Mouse (Mus musculus) thymus, adult 2 months (tissue): ENCODE measurements at regions not wholly inside any gene's neighbourhood (a gene's known extent, or its start where the extent isn't known, plus 50 kb on each side); places are given as distances from the start of the nearest gene placed in this dataset.

Experiments
- DNase-seq: peaks from one replicate; pipeline ENCODE4 v3.0.0; 2021
- H3K27ac ChIP-seq: fragments of 200-500 bp; 2 replicates; pipeline ENCODE4 v1.5.1; 2012; ENCODE audit warnings: low read length, control low read depth; ENCODE audit not compliant: control insufficient read depth, insufficient read depth
- H3K27me3 ChIP-seq: fragments of 200-500 bp; 2 replicates; pipeline ENCODE4 v1.6.1; 2012; ENCODE audit warnings: mild to moderate bottlenecking, low read length, moderate library complexity, mixed read lengths; ENCODE audit not compliant: control insufficient read depth, insufficient read depth
- H3K36me3 ChIP-seq: fragments of 200-500 bp; 2 replicates; pipeline ENCODE4 v1.6.1; 2012; ENCODE audit warnings: mild to moderate bottlenecking, low read length, moderate library complexity; ENCODE audit not compliant: control insufficient read depth, insufficient read depth
- H3K4me1 ChIP-seq: fragments of 200-500 bp; replicated peaks from 2 replicates; pipeline ENCODE4 v1.6.1; 2012; ENCODE audit warnings: low read length; ENCODE audit not compliant: control insufficient read depth, insufficient read depth
- H3K4me3 ChIP-seq: fragments of 200-500 bp; 2 replicates; pipeline ENCODE4 v1.5.1; 2012; ENCODE audit warnings: mild to moderate bottlenecking, low read length, control low read depth, moderate library complexity; ENCODE audit not compliant: control insufficient read depth, insufficient read depth
- CTCF ChIP-seq: fragments of 200-500 bp; IDR thresholded peaks from 2 replicates; pipeline ENCODE4 v1.5.1; 2012; ENCODE audit warnings: mild to moderate bottlenecking, control low read depth, low read length, moderate library complexity, borderline replicate concordance; ENCODE audit not compliant: control insufficient read depth, poor library complexity, insufficient read depth; ENCODE audit errors: extremely low read depth
- POLR2A ChIP-seq: fragments of 200-500 bp; IDR thresholded peaks from 2 replicates; pipeline ENCODE4 v1.6.1; 2012; ENCODE audit warnings: mild to moderate bottlenecking, low read length, control low read depth, moderate library complexity; ENCODE audit not compliant: control insufficient read depth, poor library complexity, insufficient read depth; ENCODE audit errors: extremely low read depth
- WGBS: fragments of 180-500 bp; shearing (Covaris S2); methylation state at CpG from one replicate; pipeline ENCODE4 v1.1.7; 2018; 5-methylcytosine and 5-hydroxymethylcytosine counted together

GRCm38 (mm10) chr7:136780708-136781107, 113.7 kb upstream of the Mgmt start:
- Histone ChIP-seq H3K27ac (no peak overlapping the region), H3K4me3 (no peak overlapping the region), H3K27me3 (no peaks in the 10 kb centered on the region), H3K36me3 (no peaks in the 10 kb centered on the region), H3K4me1 (no peaks in the 10 kb centered on the region)
- TF ChIP-seq CTCF (no peak), POLR2A (no peak)
- no peak for DNase-seq
- 94% methylated on average over 11 of the region's 11 CpGs for WGBS

GRCm38 (mm10) chr7:136791162-136791561, 103.3 kb upstream of the Mgmt start:
- H3K27me3 ChIP-seq: no peaks in the 10 kb centered on the region; the same call in 1 of the 2 replicates
- H3K4me1 ChIP-seq: no peaks in the 10 kb centered on the region
- no peak overlapping the region for H3K27ac ChIP-seq
- 100% methylated on average over 2 of the region's 2 CpGs for WGBS
- no peak overlapping the region for H3K4me3 ChIP-seq
- no peak for TF ChIP-seq CTCF
- TF ChIP-seq POLR2A: no peak
- no peak for DNase-seq
- no peaks in the 10 kb centered on the region for H3K36me3 ChIP-seq

- TF ChIP-seq POLR2A: no peak
- TF ChIP-seq CTCF: no peak
- Histone ChIP-seq H3K4me1 (no peaks in the 10 kb centered on the region), H3K4me3 (no peak overlapping the region), H3K36me3 (no peaks in the 10 kb centered on the region), H3K27me3 (no peaks in the 10 kb centered on the region; the same call in 1 of the 2 replicates), H3K27ac (no peak overlapping the region)
- no peak for DNase-seq
- 88% methylated on average over 5 of the region's 5 CpGs for WGBS
These were observed 102.3 kb upstream of the Mgmt start for GRCm38 (mm10) chr7:136792131-136792530.

GRCm38 (mm10) chr7:136796415-136796814, 98.0 kb upstream of the Mgmt start:
- Histone ChIP-seq H3K27me3 (no peaks in the 10 kb centered on the region; the same call in 1 of the 2 replicates), H3K4me1 (no peaks in the 10 kb centered on the region), H3K27ac (no peak overlapping the region), H3K4me3 (no peak overlapping the region), H3K36me3 (no peaks in the 10 kb centered on the region)
- TF ChIP-seq POLR2A (no peak), CTCF (no peak)
- DNase-seq: no peak

GRCm38 (mm10) chr7:136797780-136798435, 96.5 kb upstream of the Mgmt start:
- no peak for TF ChIP-seq CTCF
- no peak for TF ChIP-seq POLR2A
- Histone ChIP-seq H3K4me3 (no peak overlapping the region), H3K36me3 (no peaks in the 10 kb centered on the region), H3K4me1 (no peaks in the 10 kb centered on the region), H3K27ac (no peak overlapping the region), H3K27me3 (no peaks in the 10 kb centered on the region; the same call in 1 of the 2 replicates)
- DNase-seq: no peak
- WGBS: 76% methylated on average over 11 of the region's 11 CpGs

- Histone ChIP-seq H3K36me3 (no peaks in the 10 kb centered on the region), H3K27me3 (no peaks in the 10 kb centered on the region; the same call in 1 of the 2 replicates), H3K4me3 (no peak overlapping the region), H3K4me1 (no peaks in the 10 kb centered on the region), H3K27ac (no peak overlapping the region)
- DNase-seq: no peak
- WGBS: 83% methylated on average over 3 of the region's 3 CpGs
- TF ChIP-seq POLR2A: no peak
- no peak for TF ChIP-seq CTCF
These were observed 95.8 kb upstream of the Mgmt start for GRCm38 (mm10) chr7:136798605-136799004.

- WGBS: 92% methylated on average over 6 of the region's 6 CpGs
- Histone ChIP-seq H3K27me3 (no peaks in the 10 kb centered on the region), H3K4me1 (no peaks in the 10 kb centered on the region), H3K4me3 (no peak overlapping the region), H3K36me3 (no peaks in the 10 kb centered on the region), H3K27ac (no peak overlapping the region)
- no peak for DNase-seq
- no peak for TF ChIP-seq CTCF
- TF ChIP-seq POLR2A: no peak
These were observed 87.3 kb upstream of the Mgmt start for GRCm38 (mm10) chr7:136807101-136807500.
